Mouse (Mus musculus) left cerebral cortex, adult 6 months (tissue): Measurements from ENCODE around the gene Xlr. TPM values are rescaled to one million over a fixed set of nuclear protein-coding genes. Genes with fewer than 3 reads are reported as not detected.

Experiments used
- long read RNA-seq, 2 experiments: library from polyadenylated mRNA; unstranded; transcript quantifications; one replicate each; pipeline ENCODE4 v2.0.0; 2019 to 2020
- polyA plus RNA-seq: library from polyadenylated mRNA; unstranded; fragments of <200 nt; fragmentation: Nextera tagmentation; gene quantifications from 2 replicates; pipeline ENCODE4 v1.2.3, GENCODE M21; 2021

Xlr gene
- polyA plus RNA-seq: 2.7 and 2.9 TPM in 2 replicates
- long read RNA-seq, experiment 1, partial matches to known transcripts: 0 of 4 reads
- long read RNA-seq, experiment 1, other reads (novel, unspliced or antisense): 1 of 4 reads
- long read RNA-seq, experiment 2, partial matches to known transcripts: 1 of 2 reads
- long read RNA-seq, experiment 2, other reads (novel, unspliced or antisense): 0 of 2 reads

DNA sequence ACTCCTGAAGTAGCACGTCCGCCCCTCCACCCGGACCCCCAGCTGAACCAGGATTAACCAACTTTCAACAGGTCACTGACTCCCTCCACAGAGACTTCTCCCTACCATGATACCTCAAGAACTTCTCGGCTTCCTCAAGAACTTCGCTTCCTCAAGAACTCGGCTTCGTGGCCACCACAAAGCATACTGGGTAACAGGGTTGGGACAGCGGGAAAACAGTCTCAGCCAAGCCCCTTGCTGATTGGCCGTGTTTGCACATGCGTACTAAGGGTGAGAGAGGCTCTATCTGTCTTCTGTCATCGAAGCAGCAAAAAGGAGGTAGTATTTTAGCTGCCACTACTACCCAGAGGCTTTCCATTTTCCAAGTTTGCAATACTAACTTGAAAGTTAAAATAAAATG lies at the start of gene Xlr:
Gene Xlr (minus strand): TSS at position 188 of the 400 bp plus-strand sequence.

DNA sequence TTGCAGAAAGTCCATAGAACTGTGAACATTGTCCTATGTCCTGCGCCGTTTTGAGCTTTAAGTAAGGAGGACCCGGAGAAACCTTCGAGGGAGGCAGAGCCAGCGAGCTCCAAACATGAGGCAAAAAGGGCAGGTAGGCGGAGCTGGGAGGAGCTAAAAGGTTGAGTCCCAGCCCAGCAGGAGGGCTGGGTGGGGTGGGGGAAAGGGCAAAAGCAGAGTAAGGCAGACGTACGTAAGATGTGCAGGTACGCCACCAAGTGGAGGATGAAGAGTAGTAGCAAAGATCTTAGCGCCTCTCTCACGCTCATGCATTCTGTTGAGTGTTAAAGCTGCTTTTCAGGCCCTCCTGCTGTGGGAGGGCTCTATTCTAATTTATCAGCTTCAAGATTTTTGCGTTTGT lies 21.2 kb downstream of the Xlr start, which contains the start of gene Zfp36l3:
Gene Zfp36l3 (minus strand): TSS at position 119 of the 400 bp plus-strand sequence.

DNA sequence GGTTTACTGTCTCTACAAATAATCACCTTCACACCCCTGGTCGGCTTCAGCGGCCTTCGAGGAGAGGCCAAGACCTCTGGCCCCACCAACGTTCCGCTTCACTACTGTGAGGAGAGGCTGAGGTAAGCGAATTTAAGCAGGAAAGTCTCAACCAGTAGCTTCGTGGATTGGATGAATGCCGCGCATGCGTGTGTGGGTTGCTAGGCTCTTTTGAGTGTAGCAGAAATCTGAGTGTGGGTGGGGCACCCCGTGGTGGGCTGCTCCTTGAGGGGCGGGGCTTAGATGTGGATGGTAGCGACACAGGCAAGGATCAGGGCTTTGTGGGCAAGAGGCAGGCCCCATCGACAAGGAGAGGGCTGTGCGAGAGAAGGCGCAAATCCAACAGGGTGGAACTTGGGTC lies 39.8 kb downstream of the Xlr start, which contains the start of gene 1700013H16Rik:
Gene 1700013H16Rik (minus strand): TSS at position 96 of the 400 bp plus-strand sequence.

Other genes starting within 250 kb of the Xlr start
- 326 and 330 TPM in 2 replicates for gene Rtl8c, start 189.7 kb downstream of the Xlr start, polyA plus RNA-seq
- 0.34 TPM in 1 of 2 replicates, not detected in the other for gene Gm14597, start 188.7 kb downstream of the Xlr start, polyA plus RNA-seq
- gene Rtl8a, start 154.0 kb downstream of the Xlr start, polyA plus RNA-seq: 82.4 and 135 TPM in 2 replicates
- gene Rtl8b, start 127.3 kb downstream of the Xlr start, polyA plus RNA-seq: 29.4 and 95.4 TPM in 2 replicates
- 0.44 and 0.65 TPM in 2 replicates for gene 4930502E18Rik, start 72.9 kb downstream of the Xlr start, polyA plus RNA-seq
- not detected in 2 replicates for gene 1700013H16Rik, start 39.9 kb downstream of the Xlr start, polyA plus RNA-seq
- not detected in 2 replicates for gene Zfp36l3, start 21.3 kb downstream of the Xlr start, polyA plus RNA-seq